Mouse (Mus musculus): Measurements from ENCODE around the gene Nck2.
"Not testable (repeated sequence)": the region's sequence is repeated elsewhere in the genome, so short reads cannot be mapped to it uniquely, and the experiment has no call there.

Nck2 gene

GRCm38 (mm10) chr1:43501920-43502791 lies 57.8 kb downstream of the Nck2 start:
- DNase-seq (ENCODE audit: low read depth, low spot score): no peak

GRCm38 (mm10) chr1:43502792-43503146 lies 58.4 kb downstream of the Nck2 start:
- DNase-seq (ENCODE audit: low read depth, low spot score): no peak

GRCm38 (mm10) chr1:43503261-43503660 lies 58.9 kb downstream of the Nck2 start:
- DNase-seq (ENCODE audit: low read depth, low spot score): no peak

- no peak for DNase-seq (ENCODE audit: low read depth, low spot score)
Measured at GRCm38 (mm10) chr1:43503676-43504075, 59.3 kb downstream of the Nck2 start.

GRCm38 (mm10) chr1:43504235-43504634 lies 59.9 kb downstream of the Nck2 start:
- no peak for DNase-seq (ENCODE audit: low read depth, low spot score)

GRCm38 (mm10) chr1:43506638-43507037 lies 62.3 kb downstream of the Nck2 start:
- DNase-seq (ENCODE audit: low read depth, low spot score): no peak

GRCm38 (mm10) chr1:43507809-43508208 lies 63.4 kb downstream of the Nck2 start:
- DNase-seq (ENCODE audit: low read depth, low spot score): no peak

GRCm38 (mm10) chr1:43511256-43511655 lies 66.9 kb downstream of the Nck2 start:
- no peak for DNase-seq (ENCODE audit: low read depth, low spot score)

GRCm38 (mm10) chr1:43511667-43512066 lies 67.3 kb downstream of the Nck2 start:
- DNase-seq (ENCODE audit: low read depth, low spot score): no peak

- DNase-seq (ENCODE audit: low read depth, low spot score): no peak
Measured at GRCm38 (mm10) chr1:43517405-43517804, 73.0 kb downstream of the Nck2 start.

GRCm38 (mm10) chr1:43520216-43520988 lies 76.0 kb downstream of the Nck2 start:
- DNase-seq (ENCODE audit: low read depth, low spot score): no peak

- no peak for DNase-seq (ENCODE audit: low read depth, low spot score)
Measured at GRCm38 (mm10) chr1:43520989-43521371, 76.6 kb downstream of the Nck2 start.

- DNase-seq (ENCODE audit: low read depth, low spot score): no peak
Measured at GRCm38 (mm10) chr1:43521512-43521911, 77.1 kb downstream of the Nck2 start.

GRCm38 (mm10) chr1:43521950-43522349 lies 77.6 kb downstream of the Nck2 start:
- no peak for DNase-seq (ENCODE audit: low read depth, low spot score)

GRCm38 (mm10) chr1:43522976-43523375 lies 78.6 kb downstream of the Nck2 start:
- no peak for DNase-seq (ENCODE audit: low read depth, low spot score)

- no peak for DNase-seq (ENCODE audit: low read depth, low spot score)
Measured at GRCm38 (mm10) chr1:43524332-43524731, 80.0 kb downstream of the Nck2 start.

GRCm38 (mm10) chr1:43528275-43528674 lies 83.9 kb downstream of the Nck2 start:
- no peak for DNase-seq (ENCODE audit: low read depth, low spot score)

- no peak for DNase-seq (ENCODE audit: low read depth, low spot score)
Measured at GRCm38 (mm10) chr1:43529086-43529485, 84.7 kb downstream of the Nck2 start.

- no peak for DNase-seq (ENCODE audit: low read depth, low spot score)
Measured at GRCm38 (mm10) chr1:43530295-43531020, 86.1 kb downstream of the Nck2 start.

- no peak for DNase-seq (ENCODE audit: low read depth, low spot score)
Measured at GRCm38 (mm10) chr1:43531307-43531706, 86.9 kb downstream of the Nck2 start.

GRCm38 (mm10) chr1:43532279-43532678 lies 87.9 kb downstream of the Nck2 start:
- DNase-seq (ENCODE audit: low read depth, low spot score): no peak

- not testable (repeated sequence) for DNase-seq (ENCODE audit: low read depth, low spot score)
Measured at GRCm38 (mm10) chr1:43533497-43533896, 89.1 kb downstream of the Nck2 start.
